Mouse (Mus musculus) urinary bladder, adult 2 months (tissue): Measurements from ENCODE around the gene Calm1. TPM values are rescaled to one million over a fixed set of nuclear protein-coding genes. Genes with fewer than 3 reads are reported as not detected.
"Not testable (repeated sequence)": the region's sequence is repeated elsewhere in the genome, so short reads cannot be mapped to it uniquely, and the experiment has no call there.

Experiments
- DNase-seq: peaks from one replicate; pipeline ENCODE4 v3.0.0; 2022; ENCODE audit warnings: low spot score
- polyA plus RNA-seq: library from polyadenylated mRNA; depleted of rRNA; stranded (reverse); fragments of >200 nt; gene quantifications from 2 replicates; pipeline ENCODE4 v1.2.3, GENCODE M21; 2012; rRNA removed

Gene Calm1
- polyA plus RNA-seq, result 289 and 307 TPM in 2 replicates

DNA sequence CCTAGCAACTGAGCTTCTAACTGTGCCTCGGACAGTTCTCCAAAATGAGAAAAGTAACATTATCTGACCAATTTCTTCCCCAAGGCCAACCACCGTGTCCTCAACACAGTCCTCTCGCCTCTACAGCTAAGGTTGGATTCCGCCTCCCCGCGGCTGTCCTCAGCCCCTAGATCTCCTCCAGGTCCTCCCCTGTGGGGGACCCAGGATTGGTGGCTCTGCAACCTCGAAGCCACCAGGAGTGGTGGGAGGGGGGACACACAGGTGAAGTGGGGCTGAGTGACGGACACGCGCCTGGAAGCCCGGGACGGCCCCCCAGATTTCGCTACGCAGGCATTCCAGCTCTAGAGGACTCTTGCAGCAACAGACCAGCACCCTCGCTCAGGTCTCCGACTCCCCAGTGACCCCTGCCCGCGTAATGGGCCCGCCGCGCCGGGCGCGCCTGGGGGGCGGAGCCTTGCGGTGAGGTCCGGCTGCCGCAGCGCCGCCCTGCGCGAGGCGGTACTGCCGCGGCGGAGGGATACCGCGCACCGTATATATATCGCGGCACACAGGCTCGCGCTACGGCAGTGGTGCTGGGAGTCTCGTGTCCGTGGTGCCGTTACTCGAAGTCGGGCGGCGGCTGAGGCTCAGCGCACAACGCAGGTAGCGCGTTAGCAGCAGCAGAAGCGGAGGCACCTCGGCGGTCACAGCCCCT is at the start of gene Calm1:
Calm1 (plus strand) TSS at position 469 of the 694 bp plus-strand sequence.
- peak; percentile 98 for DNase-seq

DNA sequence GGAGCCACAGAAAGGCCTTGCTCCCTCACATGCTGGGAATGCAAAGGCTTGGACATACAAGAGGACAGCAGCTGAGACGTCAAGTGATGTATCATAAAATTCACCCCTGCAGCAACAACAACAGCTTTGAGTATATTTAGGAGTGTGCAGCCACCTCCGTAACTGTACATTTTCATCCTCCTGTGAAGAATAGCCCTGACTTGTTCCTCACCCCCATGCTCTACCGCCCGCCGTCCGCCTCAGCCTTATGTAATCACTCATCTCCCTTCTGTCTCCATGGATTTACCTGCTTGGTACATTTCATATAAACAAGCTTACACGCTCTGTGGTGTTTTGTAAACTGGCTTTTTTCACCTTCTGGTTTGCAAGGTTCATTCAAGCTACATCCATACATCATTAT is 46.8 kb upstream of the Calm1 start:
- DNase-seq, result no peak

DNA sequence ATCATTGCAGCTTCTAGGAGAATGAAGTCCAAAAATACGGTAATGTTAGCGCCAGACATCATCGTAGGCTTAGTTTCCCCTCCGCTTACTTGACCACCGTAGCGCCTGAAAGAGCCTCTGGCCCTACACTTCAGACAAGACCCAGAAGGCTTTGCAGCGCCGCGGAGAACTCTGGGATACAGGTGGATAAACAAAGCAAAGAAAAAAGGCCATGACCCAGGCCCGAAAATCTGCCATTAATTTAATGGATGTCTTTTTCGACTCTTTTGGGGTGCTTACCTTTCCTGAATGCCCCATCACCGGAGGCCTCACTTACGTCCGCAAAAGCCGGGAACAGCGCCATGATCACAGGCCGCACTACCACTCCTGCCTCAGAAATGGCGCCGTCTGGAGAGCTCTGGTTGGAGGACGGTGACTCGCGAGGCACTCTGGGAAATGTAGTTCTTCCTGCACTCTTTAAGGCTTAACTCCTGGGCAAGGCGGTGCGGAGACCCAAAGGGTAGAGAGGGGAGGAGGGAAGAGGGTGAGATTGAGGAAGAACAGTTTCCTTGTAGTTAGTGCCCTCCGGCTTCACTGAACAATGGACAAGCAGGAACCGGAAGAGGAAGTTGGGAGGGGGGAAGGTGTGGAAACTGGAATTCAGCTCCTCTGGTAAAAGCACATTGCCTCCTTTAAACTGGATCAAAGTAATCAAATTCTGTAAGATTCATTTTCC is 39.8 kb upstream of the Calm1 start, which contains the start of gene Nrde2:
Nrde2 (minus strand) TSS at position 393 of the 715 bp plus-strand sequence.
- DNase-seq, result peak; percentile 76

DNA sequence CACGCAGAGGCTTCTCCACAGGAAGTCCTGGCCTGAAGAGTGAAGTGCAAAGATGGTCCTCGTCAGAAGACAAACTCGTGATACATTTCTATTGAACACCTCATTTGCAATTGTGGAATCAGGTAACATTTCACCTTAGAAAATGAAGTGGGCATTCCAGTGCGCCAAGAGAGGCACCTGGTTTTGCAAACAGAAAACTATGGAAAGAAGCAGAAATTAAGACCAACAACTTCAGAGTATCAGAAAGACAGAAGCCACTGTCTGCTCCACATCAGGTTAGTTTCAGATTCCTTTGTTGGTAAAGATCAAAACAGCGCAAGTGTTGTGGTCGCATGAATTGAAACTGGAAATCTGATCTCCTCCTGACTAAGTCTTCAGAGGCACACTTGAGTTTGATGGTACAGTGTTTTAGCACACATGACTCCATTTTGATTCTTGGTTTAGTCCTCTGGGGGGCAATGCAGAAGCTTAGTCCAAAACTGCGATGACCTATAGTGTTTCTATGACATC is 34.2 kb upstream of the Calm1 start:
- DNase-seq, result no peak

DNA sequence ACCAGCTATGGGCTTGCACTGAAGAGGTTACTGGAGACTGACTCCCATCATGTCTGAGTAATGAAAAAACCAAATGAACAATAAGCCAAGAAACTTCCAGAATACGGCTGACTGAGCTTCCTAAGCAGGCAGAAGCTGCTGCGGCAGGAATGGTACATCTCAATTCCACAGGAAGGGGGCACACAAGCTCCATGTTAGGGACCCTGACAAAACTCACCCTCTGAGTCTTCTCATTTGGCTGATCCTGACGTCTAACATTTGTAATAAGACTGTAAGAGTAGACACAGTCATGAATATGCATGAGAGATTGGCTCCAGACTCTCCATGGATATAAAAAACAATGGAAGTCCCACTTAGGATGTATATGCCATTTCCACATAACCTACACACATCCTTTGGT is 33.1 kb upstream of the Calm1 start:
- DNase-seq, result no peak

DNA sequence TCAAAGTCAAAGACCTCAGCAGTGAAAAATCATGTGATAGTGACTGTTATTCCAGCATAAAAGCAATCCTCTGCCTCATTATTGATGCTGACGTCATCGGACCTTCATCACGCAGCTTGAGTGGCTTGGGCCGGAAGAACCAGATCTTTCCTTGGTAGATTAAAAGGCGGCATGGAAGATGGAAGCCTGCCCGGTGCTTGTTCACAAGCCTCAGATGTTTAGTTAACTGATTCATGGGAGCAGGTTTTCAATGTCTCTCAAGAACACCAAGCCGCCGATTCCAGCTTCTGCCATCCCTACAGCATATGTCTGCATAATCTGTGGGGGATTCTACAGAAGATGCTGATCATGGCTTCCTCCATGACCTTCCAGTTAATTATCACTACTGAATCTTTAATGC is 32.3 kb upstream of the Calm1 start:
- DNase-seq, result no peak

DNA sequence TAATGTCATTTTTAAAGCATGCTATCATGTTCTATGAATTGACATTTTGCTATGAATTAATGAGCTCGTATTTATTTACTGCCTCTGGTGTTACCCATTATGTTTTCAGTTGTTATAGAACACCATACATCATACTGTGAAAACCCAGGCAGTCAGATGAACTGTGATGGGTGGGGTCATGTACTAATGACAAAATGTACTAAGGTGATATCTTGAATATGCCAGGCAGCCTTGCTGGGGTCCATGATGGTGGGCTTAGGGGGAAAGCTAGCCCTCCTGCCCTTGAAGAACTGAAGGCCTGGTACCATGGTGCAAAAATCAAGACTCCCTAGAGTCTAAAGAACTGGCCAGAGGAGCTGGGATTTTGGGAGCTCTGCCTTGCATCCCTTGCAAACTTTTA is 31.7 kb upstream of the Calm1 start:
- DNase-seq, result no peak

DNA sequence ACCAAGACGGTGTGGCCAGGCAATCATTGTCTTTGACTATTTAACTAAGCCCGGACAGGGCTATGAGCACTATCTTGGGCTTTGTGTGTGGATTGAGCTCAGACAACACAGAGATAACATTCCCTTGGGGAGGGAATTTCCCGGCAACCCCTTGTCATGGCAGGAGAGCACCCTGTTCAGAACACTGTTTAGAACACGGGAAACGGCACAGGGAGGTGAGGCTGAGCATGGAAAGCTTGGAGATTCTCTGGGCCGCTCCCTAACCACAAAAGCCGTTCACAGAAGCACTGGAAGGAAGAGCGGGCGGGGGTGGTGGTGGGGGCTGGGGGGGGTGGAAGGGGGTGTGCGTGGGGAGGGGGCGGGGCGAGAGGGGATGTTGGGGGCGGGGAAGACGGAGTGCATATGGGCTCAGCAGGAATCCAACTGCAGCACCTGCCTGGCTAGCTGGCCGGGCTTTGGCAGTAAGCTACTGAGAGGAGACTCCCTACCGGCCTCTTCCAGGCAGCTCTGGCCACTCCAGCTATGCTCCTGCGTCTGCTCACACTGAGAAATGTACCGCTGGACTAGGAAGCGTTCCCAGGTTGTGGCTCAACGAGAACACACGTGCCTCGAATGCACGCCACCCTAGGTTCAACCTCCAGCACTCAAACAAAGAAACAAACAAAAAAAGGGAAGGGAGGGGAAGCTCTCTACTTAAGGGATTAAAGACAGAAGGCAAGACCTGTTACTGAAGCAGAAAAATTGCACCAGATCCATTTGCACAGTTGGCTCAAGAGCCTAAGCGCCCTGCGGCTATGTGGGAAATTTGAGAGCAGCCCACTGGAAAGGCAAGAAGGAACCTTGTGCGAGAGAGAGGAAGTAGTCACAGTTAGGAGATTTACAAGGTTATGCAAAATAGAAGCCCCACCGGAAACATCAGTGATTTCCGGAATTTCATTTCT is 31.0 kb upstream of the Calm1 start:
- DNase-seq, result peak; percentile 29

DNA sequence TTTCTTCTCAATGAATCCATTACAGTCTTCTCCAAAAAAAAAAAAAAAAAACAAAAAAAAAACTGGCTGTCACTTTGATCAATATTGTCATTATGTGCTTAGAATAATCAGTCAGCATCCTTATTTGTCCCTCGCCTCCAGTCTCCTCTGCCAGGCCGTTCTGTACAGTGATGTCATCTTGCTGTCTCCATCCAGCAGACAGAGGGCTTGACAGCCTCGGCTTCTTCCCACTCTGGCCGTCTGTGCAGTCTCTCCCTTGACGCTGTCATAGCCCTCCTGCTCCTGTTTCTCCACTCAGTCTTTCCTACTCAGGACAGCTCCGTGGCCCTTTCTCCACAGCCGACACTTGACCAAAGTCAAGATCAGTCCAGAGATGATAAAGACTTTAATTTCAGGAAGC is 26.8 kb upstream of the Calm1 start:
- no peak for DNase-seq

DNA sequence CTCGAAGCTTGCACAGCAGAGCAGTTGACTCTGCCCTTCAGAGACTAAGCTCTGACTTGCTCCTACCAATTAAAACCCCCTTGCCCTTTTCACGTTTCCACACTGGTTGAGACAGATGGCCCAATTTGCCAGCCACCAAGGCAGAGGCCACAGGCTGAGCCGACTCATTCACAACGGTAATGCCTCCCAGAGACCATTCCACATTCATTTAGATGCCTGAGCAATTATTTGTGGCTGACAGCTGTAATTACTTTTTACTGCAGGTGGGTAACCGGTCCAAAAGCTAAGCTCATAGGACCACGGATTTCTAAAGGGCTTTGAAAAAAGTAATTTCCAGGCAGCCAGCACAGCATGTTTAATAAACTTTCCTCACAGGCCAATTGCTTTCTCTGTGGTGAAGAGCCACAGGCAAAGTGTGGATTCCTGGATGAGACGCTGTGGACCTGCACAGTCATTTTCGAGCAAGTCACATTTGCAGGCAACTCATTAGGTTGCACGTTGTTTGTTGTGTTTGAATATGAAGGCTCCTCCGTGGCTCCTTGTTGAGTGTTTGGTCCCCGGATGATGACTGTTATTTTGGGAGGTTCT is 22.7 kb upstream of the Calm1 start:
- no peak for DNase-seq

DNA sequence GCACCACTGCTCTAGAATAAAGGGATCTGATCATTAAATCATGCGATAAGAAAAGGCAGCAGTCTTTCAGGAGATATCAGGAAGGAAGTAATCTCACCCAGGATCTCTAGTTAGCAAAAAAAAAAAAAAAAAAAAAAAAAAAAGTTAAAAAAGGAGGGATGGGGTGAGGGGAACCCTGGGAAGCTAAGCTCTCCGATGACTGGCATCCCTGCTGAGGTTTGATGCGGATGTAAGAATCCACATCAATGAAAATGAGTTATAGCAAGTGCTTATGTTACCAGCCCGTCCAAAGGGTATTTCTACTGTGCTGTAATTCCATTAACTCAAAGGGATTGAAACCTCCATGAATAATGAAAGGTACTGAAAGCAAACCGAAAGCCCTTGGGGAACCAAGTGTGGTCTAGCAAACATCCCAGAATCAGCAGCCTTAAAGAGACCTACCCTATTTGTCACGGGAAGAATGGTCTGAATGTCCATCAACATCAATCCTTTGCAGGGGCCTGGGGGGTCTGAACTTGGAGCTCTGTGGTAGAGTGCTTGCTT is 20.3 kb upstream of the Calm1 start:
- no peak for DNase-seq

DNA sequence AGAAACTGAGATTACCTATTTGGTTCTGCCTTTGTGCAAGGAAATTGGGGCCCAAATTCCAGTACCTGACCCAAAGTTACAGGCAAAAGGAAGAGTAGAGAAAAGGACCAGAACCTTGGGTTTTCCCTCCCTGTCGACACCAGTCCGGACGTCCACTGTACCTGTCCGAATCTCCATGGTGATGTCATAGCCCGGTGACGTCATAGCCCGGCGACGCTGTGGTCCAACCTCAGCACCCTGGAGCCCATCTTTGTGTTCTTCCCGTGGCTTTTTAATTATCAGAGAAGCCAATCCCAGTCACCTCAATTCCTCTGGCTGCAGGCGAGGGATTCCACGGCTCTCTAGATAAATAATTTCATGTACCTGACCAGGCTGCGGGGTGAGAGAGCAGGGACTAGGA is 18.4 kb upstream of the Calm1 start:
- DNase-seq, result no peak

DNA sequence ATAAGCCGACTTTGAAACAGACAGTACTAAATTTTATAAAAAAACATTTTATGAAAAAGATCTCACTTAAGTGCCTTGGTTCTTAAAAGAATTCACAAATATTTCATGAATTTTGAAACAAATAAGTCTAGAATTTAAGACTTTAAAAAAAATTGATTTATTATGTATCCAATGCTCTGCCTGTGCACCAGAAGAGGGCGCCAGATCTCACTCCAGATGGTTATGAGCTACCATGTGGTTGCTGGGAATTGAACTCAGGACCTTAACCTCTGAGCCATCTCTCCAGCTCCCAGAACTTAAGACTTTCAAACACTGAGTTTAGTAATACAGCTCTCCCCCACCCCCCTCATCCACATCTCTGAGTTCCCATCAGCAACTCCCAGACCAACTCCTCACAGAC is 16.6 kb upstream of the Calm1 start:
- DNase-seq, result no peak

DNA sequence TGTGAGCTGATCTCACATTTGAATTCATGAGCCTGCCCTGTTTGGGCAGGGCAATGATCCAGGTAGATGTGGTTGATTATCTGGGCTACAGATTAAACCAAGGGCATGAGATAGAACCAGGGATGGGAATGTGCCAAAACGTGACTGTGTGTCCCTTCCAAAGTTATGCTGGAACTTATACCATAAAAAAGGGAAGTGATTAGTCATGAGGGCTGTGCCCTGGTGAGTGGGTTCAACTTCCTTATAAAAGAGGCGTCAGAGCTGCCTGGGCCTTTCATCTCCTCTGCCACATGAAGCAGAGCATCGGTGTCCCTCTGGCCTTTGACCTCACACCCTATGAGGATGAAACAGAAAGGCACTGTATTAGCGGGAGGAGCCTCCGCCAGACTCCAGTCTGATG is 15.3 kb upstream of the Calm1 start:
- no peak for DNase-seq

DNA sequence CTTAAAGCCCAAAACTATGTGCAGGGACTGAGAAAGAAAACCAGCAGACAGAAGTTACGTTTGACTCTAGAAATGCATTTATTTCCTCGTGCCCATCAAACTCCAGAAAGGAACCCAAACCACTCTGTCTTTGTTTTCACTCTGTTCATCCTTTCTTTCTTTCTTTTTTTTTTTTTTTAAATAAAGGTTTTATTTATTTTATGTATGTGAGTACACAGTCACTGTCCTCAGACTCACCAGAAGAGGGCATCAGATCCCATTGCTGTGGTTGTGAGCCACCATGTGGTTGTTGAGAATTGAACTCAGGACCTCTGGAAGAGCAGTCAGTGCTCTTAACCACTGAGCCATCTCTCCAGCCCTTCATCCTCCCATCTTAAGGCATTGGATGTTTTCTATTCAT is 14.3 kb upstream of the Calm1 start:
- DNase-seq, result not testable (repeated sequence)

DNA sequence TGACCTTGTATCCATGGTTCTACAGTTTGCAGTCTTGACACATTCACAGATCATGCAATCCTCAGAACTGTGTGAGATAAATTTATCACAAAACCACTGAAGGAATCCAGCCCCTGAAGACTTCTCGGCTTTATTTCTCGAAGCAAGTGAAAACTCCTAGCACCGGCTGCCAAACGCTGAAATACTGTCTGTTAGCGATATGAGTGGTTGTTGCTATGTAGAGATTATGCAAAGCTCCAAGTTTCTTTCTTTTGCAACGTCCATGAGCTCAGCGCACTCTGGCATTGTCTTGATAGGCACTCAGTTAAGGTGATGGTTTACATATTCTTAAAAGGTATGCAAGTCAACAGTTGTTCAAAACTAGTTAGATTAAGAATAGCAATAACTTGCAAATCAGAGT is 13.3 kb upstream of the Calm1 start:
- no peak for DNase-seq

DNA sequence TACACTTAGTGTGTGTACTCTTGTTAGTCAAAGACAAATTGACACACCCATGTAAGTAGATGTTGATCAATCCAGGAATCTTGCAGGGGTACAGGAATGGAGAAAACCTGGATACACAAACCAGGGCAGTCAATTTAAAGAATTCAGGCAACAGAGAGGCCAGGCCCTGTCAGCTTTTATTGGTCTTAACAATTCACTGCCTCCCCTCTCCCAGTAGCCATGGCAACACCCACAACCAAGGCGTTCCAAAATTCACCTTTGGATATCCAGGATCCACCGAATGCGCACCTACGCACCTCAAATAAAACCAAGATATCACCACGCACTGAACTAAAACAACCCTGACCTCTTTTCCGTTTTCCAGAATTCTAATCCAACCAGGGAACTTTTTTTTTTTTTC is 12.9 kb upstream of the Calm1 start:
- DNase-seq, result no peak

DNA sequence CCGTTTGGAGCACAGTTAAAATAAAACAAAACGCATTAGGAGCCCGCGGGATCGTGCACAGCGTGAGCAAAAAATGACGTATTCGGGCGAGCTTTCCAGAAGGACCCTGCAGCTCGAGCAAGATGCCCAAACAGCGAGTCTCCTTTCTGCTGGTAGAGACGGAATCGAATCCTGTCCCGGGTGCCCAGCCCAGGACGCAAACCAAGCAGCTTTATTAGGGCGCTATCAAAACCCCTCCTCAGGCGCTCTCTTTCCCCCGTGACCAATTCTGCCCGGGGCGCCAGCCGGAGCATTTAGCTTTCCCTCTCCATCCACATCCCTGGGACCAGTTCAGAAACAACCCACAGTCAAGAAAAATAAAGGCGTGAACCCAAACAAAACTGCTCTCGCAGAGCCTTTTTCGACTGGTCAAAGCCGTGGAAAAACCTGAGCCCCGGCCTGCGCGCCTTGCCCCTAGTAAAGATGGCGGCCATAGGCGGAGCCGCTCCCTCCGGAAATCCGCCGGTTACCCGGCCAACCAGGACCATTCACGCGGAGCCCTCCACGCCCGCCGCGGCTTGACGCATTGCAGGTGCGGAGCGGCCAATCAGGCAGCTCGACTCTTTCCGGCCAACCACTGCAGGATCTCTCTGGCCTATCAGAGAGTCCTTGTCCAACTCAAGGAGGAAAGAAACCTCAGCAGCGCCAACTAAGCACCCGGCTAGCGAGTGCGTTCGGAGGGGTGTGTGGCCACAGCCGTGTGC is 12.1 kb upstream of the Calm1 start:
- DNase-seq, result peak; percentile 99

DNA sequence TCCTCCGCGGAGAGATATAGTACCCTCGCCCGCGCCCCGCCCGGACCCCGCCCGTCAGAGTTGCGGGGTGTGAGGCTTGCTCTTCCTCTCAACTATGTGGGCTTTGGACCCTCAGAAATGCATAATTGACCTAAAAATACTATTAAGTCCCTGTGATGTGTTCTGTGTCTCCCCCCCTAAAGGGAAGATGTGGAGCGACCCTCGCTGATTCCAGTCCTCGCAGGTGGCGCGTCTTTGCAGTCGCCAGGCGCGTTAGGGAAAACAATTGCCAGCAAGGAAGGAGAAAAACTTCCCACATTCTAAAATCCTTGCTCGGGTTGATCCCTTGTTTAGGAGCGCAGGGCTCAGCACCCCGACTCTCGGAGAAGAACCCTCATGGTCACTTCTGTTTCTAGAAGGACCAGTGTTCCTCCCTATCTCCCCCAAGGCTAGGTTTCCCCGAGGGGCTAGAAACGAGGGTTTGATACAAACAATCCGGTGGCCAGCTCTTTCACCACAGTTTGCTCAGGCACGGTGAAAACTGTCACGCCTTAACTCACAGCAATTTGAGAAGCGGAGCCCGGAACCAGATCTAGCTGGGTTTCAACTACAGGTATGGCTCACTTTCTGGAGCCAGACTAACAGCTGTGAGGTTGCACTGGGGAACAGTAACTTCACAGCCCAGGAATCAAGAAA is 11.3 kb upstream of the Calm1 start:
- peak; percentile 40 for DNase-seq

DNA sequence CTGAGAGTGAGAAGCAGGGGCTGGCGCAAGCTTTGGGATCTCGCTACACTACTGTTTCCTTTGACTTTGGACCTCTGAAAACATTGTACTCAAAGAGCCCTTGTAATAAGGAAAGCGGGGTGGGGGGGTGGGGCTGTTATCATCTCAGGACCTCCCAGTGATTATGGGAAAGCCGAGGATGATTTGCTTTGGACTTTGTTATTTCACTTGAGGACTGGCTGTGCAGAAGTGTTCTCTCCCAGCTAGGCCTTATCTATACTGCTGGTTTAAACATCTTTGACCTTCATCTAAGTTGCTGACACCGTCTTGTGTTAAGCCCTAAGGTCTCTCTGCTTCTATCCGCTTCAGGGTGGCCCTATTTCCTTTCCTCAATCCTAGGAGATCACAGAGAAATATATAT is 8.4 kb upstream of the Calm1 start:
- DNase-seq, result no peak
